Mouse (Mus musculus) embryonic facial prominence, embryonic 10.5 days (tissue): Measurements from ENCODE around the gene Cdh12. TPM values are rescaled to one million over a fixed set of nuclear protein-coding genes. Genes with fewer than 3 reads are reported as not detected.

Experiments used
- DNase-seq: peaks from one replicate; pipeline ENCODE4 v3.0.0-alpha.2; 2017; ENCODE audit warnings: low spot score
- H3K27ac ChIP-seq: fragments of 300-500 bp; sonication (generic); replicated peaks from 2 replicates; pipeline ENCODE4 v1.5.1; 2016; ENCODE audit warnings: mild to moderate bottlenecking
- H3K27me3 ChIP-seq: fragments of 300-500 bp; sonication (generic); replicated peaks from 2 replicates; pipeline ENCODE4 v1.6.1; 2016; ENCODE audit warnings: low read depth, mild to moderate bottlenecking; ENCODE audit not compliant: poor library complexity, severe bottlenecking
- H3K36me3 ChIP-seq: fragments of 300-500 bp; sonication (generic); replicated peaks from 2 replicates; pipeline ENCODE4 v1.6.1; 2016; ENCODE audit warnings: mild to moderate bottlenecking, moderate library complexity
- H3K4me1 ChIP-seq: fragments of 300-500 bp; sonication (generic); 2 replicates; pipeline ENCODE4 v1.6.1; 2016
- H3K4me3 ChIP-seq: fragments of 300-500 bp; sonication (generic); 2 replicates; pipeline ENCODE4 v1.5.1; 2016; ENCODE audit warnings: mild to moderate bottlenecking, moderate library complexity
- H3K9me3 ChIP-seq: fragments of 300-500 bp; sonication (generic); 2 replicates; pipeline ENCODE4 v1.6.1; 2016; ENCODE audit warnings: mild to moderate bottlenecking
- WGBS: fragments of 180-500 bp; shearing (Covaris S2); methylation state at CpG from one replicate; pipeline ENCODE4 v1.1.7; 2016; 5-methylcytosine and 5-hydroxymethylcytosine counted together
- microRNA-seq: library from miRNA; unstranded; fragments of <30 nt; microRNA quantifications from one replicate; pipeline ENCODE4, GENCODE M21; 2017
- polyA plus RNA-seq: library from polyadenylated mRNA; unstranded; fragments of >200 nt; fragmentation: Nextera tagmentation; extraction: Ambion mirVana; gene quantifications from 2 replicates; pipeline ENCODE4 v1.2.1, GENCODE M21; 2016

Gene Cdh12
- polyA plus RNA-seq, 1 experiment from 2014 or later, result 0.11 TPM

- WGBS, result 68% methylated on average over 4 of the region's 4 CpGs
- no peaks in the 10 kb centered on the region for H3K36me3 ChIP-seq
- H3K4me1 ChIP-seq, result no peaks in the 10 kb centered on the region
- no peaks in the 10 kb centered on the region for H3K9me3 ChIP-seq
- H3K27me3 ChIP-seq, result no peaks in the 10 kb centered on the region
- DNase-seq, result no peak
- no peak overlapping the region for H3K27ac ChIP-seq
- no peak overlapping the region for H3K4me3 ChIP-seq
Observed at GRCm38 (mm10) chr15:21530804-21531203, 1081.7 kb downstream of the Cdh12 start.

DNA sequence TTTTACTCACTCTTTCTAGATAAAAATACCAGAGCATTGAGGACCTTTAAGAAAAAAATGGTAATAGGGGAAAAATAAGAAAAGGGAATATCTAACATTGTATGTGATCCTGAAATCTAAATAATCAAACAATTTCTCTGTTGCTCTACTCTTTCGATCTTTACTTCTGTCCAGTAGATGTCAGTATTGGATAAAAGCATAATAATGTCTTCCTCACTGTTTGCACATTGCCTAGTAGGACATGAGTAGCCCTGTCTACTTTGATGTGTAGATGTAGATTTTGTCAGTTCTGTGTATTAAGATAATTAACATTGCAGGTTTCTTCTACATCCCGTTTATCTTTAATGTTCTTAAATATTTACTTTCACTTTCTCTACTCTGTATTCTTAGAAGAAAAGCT, 1087.8 kb downstream of the Cdh12 start:
- DNase-seq, result no peak

DNA sequence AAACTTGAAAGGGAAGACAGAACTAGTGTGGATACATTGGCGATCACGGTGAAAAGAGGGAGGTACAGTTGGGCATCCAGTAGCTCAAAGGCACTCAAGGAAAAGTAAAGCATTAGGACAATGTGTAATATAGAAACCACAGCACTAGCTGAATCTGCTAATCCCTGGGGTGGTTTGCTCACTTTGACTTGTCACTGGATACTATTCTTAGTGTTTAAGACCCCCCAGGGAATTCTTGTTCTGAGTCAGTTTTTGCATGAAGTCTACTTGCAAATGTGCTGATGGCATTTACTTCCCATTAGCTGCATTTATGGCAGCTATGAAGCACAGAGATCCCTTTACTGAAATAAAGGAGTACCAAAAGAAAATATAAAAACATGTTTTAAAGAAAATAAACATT, 1095.7 kb downstream of the Cdh12 start:
- Histone ChIP-seq H3K4me3 (no peak overlapping the region), H3K36me3 (no peaks in the 10 kb centered on the region), H3K27me3 (no peaks in the 10 kb centered on the region), H3K9me3 (no peaks in the 10 kb centered on the region), H3K4me1 (no peaks in the 10 kb centered on the region), H3K27ac (no peak overlapping the region)
- WGBS, result 87% methylated on average over 2 of the region's 2 CpGs
- no peak for DNase-seq

More for the DNA sequence above, 1087.8 kb downstream of the Cdh12 start:
- WGBS, result 65% methylated on average over 2 of the region's 2 CpGs
- H3K4me1 ChIP-seq, result no peaks in the 10 kb centered on the region
- H3K36me3 ChIP-seq, result no peaks in the 10 kb centered on the region
- no peaks in the 10 kb centered on the region for H3K27me3 ChIP-seq
- H3K9me3 ChIP-seq, result no peaks in the 10 kb centered on the region
- no peak overlapping the region for H3K4me3 ChIP-seq
- no peak overlapping the region for H3K27ac ChIP-seq

DNA sequence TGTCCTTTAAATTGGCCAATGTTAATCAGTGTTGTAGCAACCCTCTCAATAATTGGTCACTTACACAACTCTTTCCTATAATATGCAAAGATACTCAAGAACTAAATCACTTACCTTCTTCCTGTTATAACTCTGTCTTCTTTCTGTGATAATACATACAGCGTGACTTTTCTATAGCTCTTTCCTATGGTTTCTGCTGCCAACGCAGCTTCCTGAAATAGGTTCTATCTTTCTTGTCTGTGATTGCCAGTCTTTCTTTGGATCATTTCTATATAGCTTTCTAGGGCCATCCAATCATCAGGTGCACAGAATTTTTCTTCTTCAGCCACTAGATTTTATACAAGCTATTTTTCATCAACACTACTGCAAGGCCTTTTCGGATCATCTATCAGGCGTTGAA, 1106.9 kb downstream of the Cdh12 start:
- Histone ChIP-seq H3K27ac (no peak overlapping the region), H3K36me3 (no peaks in the 10 kb centered on the region)
- 92% methylated on average over 4 of the region's 4 CpGs for WGBS

DNA sequence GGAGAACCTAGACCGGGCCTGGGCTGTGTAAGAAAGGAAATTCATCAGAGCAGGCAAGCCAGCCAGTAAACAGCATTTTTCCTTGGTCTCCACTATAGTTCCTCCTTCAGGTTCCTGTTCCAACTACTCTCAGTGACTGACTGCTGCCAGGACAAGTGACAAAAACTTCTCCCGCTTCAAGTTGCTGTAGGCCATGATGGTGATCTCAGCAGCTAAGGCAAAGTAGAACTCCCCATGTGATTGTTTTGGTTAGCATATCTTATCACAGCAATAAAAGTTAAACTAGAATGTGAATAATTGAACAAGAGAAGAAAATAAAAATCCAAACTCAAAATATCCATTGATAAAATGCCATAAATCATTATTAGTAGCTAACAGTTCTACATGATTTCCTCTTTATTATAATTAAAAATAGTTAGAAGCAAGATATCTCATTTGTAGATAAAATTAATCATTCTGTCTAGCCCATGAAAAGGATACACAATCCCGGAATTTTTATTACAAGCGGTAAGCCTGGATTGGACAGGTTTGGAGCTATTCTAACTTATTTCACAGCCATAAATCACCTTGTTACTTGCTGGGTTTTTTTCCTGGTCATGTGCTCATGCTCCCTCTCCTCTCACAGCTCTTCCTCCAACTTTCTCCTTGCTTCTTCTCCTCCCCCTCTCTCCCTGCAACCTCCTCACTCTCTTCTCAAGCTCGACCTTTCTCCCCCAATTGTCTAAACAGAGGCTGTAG, 1117.4 kb downstream of the Cdh12 start:
- Histone ChIP-seq H3K27me3 (no peaks in the 10 kb centered on the region), H3K4me3 (no peak overlapping the region), H3K36me3 (no peaks in the 10 kb centered on the region), H3K27ac (no peak overlapping the region), H3K4me1 (no peaks in the 10 kb centered on the region), H3K9me3 (no peaks in the 10 kb centered on the region)
- 85% methylated on average over 5 of the region's 5 CpGs for WGBS
- DNase-seq, result no peak

More for the DNA sequence above, 1106.9 kb downstream of the Cdh12 start:
- H3K4me3 ChIP-seq, result no peak overlapping the region
- no peak for DNase-seq
- no peaks in the 10 kb centered on the region for H3K27me3 ChIP-seq
- no peaks in the 10 kb centered on the region for H3K4me1 ChIP-seq
- no peaks in the 10 kb centered on the region for H3K9me3 ChIP-seq

DNA sequence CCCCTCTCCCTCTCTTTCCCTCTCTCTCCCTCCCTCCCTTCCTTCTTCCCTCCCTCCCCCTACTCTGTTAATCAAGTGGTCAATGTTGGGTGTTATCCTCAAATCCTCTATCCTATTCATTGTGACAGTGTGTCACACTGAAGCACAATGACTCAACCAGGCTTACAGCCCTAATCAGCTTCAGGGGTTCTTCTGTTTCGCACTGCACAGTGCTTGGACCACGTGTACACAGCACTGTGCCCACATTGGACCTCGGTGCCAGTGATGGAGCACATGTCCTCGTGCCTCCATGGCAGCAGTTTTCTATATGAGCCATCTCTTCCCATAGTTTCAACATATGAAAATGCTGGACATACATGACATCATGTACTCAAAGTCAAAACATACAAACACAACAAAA, 1155.4 kb downstream of the Cdh12 start:
- no peaks in the 10 kb centered on the region for H3K27me3 ChIP-seq
- WGBS, result 75% methylated on average over 4 of the region's 4 CpGs
- H3K27ac ChIP-seq, result no peak overlapping the region
- H3K36me3 ChIP-seq, result no peaks in the 10 kb centered on the region
- no peaks in the 10 kb centered on the region for H3K9me3 ChIP-seq
- H3K4me3 ChIP-seq, result no peak overlapping the region
- no peaks in the 10 kb centered on the region for H3K4me1 ChIP-seq
- no peak for DNase-seq

Small RNA genes lying within 50 kb of the gene (microRNA-seq; reads per million reads assigned to microRNA genes)
- not detected for gene Gm27397

Other genes starting within 250 kb of the Cdh12 start
- not detected in 2 replicates for gene Acot10, start 217.5 kb downstream of the Cdh12 start, polyA plus RNA-seq